Mouse (Mus musculus) heart, embryonic 15.5 days (tissue): ENCODE measurements at regions not wholly inside any gene's neighbourhood (a gene's known extent, or its start where the extent isn't known, plus 50 kb on each side); places are given as distances from the start of the nearest gene placed in this dataset. TPM values are rescaled to one million over a fixed set of nuclear protein-coding genes. Genes with fewer than 3 reads are reported as not detected.

ENCODE experiments used
- ATAC-seq: fragments of 200-750 bp; cut with Nextera tagmentation; replicated peaks from 2 replicates; pipeline ENCODE4 v1.8.0; 2017; ENCODE audit warnings: low read depth, moderate TSS enrichment; ENCODE audit not compliant: insufficient number of reproducible peaks, insufficient read depth, low FRiP score
- H3K27ac ChIP-seq: fragments of 300-500 bp; sonication (generic); 2 replicates; pipeline ENCODE4 v1.5.1; 2015; ENCODE audit warnings: mild to moderate bottlenecking, inconsistent platforms
- H3K27me3 ChIP-seq: fragments of 300-500 bp; sonication (generic); 2 replicates; pipeline ENCODE4 v1.6.1; 2015; ENCODE audit warnings: inconsistent platforms
- H3K36me3 ChIP-seq: fragments of 300-500 bp; sonication (generic); 2 replicates; pipeline ENCODE4 v1.6.1; 2015; ENCODE audit warnings: mild to moderate bottlenecking, inconsistent platforms
- H3K4me1 ChIP-seq: fragments of 300-500 bp; sonication (generic); replicated peaks from 2 replicates; pipeline ENCODE4 v1.6.1; 2015; ENCODE audit warnings: inconsistent platforms
- H3K4me2 ChIP-seq: fragments of 300-500 bp; sonication (generic); 2 replicates; pipeline ENCODE4 v1.6.1; 2015; ENCODE audit warnings: inconsistent platforms, mild to moderate bottlenecking, moderate library complexity
- H3K4me3 ChIP-seq: fragments of 300-500 bp; sonication (generic); 2 replicates; pipeline ENCODE4 v1.5.1; 2015; ENCODE audit warnings: mild to moderate bottlenecking, inconsistent platforms
- H3K9ac ChIP-seq: fragments of 300-500 bp; sonication (generic); 2 replicates; pipeline ENCODE4 v1.6.1; 2015; ENCODE audit warnings: mild to moderate bottlenecking, inconsistent platforms
- H3K9me3 ChIP-seq: fragments of 300-500 bp; sonication (generic); replicated peaks from 2 replicates; pipeline ENCODE4 v1.6.1; 2016; ENCODE audit warnings: inconsistent platforms
- WGBS: fragments of 180-500 bp; shearing (Covaris S2); methylation state at CpG from one replicate; pipeline ENCODE4 v1.1.7; 2015; ENCODE audit warnings: mixed read lengths; 5-methylcytosine and 5-hydroxymethylcytosine counted together
- microRNA-seq: library from miRNA; unstranded; fragments of <30 nt; microRNA quantifications from one replicate; pipeline ENCODE4, GENCODE M21; 2016

GRCm38 (mm10) chr2:30660613-30660991 lies 65.8 kb downstream of the Cstad start:
- no peak for ATAC-seq
- Histone ChIP-seq H3K27ac (peak overlapping the region; percentile 93), H3K4me3 (no peak overlapping the region), H3K4me2 (no peak overlapping the region), H3K4me1 (peaks cover 44% of the 10 kb centered on the region), H3K36me3 (no peaks in the 10 kb centered on the region), H3K27me3 (no peaks in the 10 kb centered on the region), H3K9me3 (no peaks in the 10 kb centered on the region), H3K9ac (no peak overlapping the region)
- 34% methylated on average over 10 of the region's 10 CpGs for WGBS

- Histone ChIP-seq H3K4me3 (no peak overlapping the region), H3K27ac (peak overlapping the region; percentile 93), H3K9ac (no peak overlapping the region), H3K9me3 (no peaks in the 10 kb centered on the region), H3K4me1 (peaks cover 42% of the 10 kb centered on the region), H3K4me2 (no peak overlapping the region), H3K36me3 (no peaks in the 10 kb centered on the region), H3K27me3 (no peaks in the 10 kb centered on the region)
- 37% methylated on average over 11 of the region's 11 CpGs for WGBS
- ATAC-seq: no peak
Measured at GRCm38 (mm10) chr2:30659836-30660612, 65.2 kb downstream of the Cstad start.

DNA sequence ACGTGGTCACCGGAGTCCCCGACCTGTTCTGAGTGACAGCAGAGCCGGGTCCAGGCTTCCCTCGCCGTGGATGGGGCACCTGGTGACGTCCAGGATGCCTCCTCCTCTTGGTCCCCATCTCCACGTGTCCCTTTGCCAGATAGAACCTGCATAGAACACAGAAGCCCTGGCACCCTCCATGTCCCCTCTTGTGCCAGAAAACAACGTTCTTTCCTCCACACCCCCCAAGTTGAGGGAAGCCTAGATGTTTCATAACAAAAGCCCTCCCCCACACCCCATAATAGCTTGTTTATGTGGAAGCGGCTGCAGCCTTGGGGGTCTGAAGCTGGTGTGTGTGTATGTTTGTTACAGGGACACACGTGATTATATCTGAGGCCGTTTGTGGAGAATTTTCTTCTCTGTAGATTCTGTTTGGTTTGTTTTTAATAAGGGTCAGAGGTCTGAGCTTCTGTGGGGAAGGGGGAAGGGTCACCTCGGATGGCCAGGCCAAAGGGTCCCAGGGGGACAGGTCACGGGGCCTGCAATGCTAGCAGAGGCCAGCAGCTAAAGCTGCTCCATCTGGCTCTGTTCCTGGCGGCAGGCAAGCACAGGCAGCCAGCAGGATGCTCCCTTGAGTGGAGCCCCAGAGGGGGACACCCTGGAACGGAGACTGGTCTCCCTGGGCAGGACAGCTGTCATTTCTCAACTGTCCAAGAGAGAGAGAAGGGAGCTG lies 64.2 kb downstream of the Cstad start:
- Histone ChIP-seq H3K4me2 (peak overlapping the region; percentile 77), H3K4me3 (peak overlapping the region; percentile 47), H3K4me1 (peaks cover 45% of the 10 kb centered on the region), H3K9ac (peak overlapping the region; percentile 64), H3K27me3 (no peaks in the 10 kb centered on the region), H3K27ac (peak overlapping the region; percentile 93), H3K9me3 (no peaks in the 10 kb centered on the region), H3K36me3 (no peaks in the 10 kb centered on the region)
- WGBS: 6% methylated on average over 16 of the region's 16 CpGs
- ATAC-seq: peak; percentile 51

Small RNA genes lying in the stretch of these regions (microRNA-seq; reads per million reads assigned to microRNA genes)
- gene Mir3089: not detected
